Mouse (Mus musculus) embryonic facial prominence, embryonic 12.5 days (tissue): ENCODE measurements around the gene Ypel2. TPM values are rescaled to one million over a fixed set of nuclear protein-coding genes. Genes with fewer than 3 reads are reported as not detected.

ENCODE experiments used
- ATAC-seq: fragments of 200-750 bp; cut with Nextera tagmentation; 2 replicates; pipeline ENCODE4 v1.8.0; 2017; ENCODE audit not compliant: insufficient number of reproducible peaks, insufficient read depth, low FRiP score, low TSS enrichment
- H3K27ac ChIP-seq: fragments of 300-500 bp; sonication (generic); 2 replicates; pipeline ENCODE4 v1.5.1; 2016; ENCODE audit warnings: mild to moderate bottlenecking
- H3K27me3 ChIP-seq: fragments of 300-500 bp; sonication (generic); 2 replicates; pipeline ENCODE4 v1.6.1; 2016; ENCODE audit warnings: mild to moderate bottlenecking, moderate library complexity
- H3K36me3 ChIP-seq: fragments of 300-500 bp; sonication (generic); 2 replicates; pipeline ENCODE4 v1.6.1; 2016; ENCODE audit warnings: mild to moderate bottlenecking
- H3K4me1 ChIP-seq: fragments of 300-500 bp; sonication (generic); 2 replicates; pipeline ENCODE4 v1.6.1; 2016
- H3K4me2 ChIP-seq: fragments of 300-500 bp; sonication (generic); replicated peaks from 2 replicates; pipeline ENCODE4 v1.6.1; 2016; ENCODE audit warnings: mild to moderate bottlenecking, moderate library complexity
- H3K4me3 ChIP-seq: fragments of 300-500 bp; sonication (generic); 2 replicates; pipeline ENCODE4 v1.5.1; 2016; ENCODE audit warnings: mild to moderate bottlenecking
- H3K9ac ChIP-seq: fragments of 300-500 bp; sonication (generic); 2 replicates; pipeline ENCODE4 v1.6.1; 2016; ENCODE audit warnings: mild to moderate bottlenecking, moderate library complexity
- H3K9me3 ChIP-seq: fragments of 300-500 bp; sonication (generic); 2 replicates; pipeline ENCODE4 v1.6.1; 2016; ENCODE audit warnings: mild to moderate bottlenecking, moderate library complexity
- WGBS: fragments of 180-500 bp; shearing (Covaris S2); methylation state at CpG from one replicate; pipeline ENCODE4 v1.1.7; 2016; 5-methylcytosine and 5-hydroxymethylcytosine counted together
- polyA plus RNA-seq: library from polyadenylated mRNA; unstranded; fragments of >200 nt; fragmentation: Nextera tagmentation; extraction: Ambion mirVana; gene quantifications from 2 replicates; pipeline ENCODE4 v1.2.1, GENCODE M21; 2016

Gene Ypel2
- polyA plus RNA-seq, 1 experiment from 2014 or later: 11.6 TPM

DNA sequence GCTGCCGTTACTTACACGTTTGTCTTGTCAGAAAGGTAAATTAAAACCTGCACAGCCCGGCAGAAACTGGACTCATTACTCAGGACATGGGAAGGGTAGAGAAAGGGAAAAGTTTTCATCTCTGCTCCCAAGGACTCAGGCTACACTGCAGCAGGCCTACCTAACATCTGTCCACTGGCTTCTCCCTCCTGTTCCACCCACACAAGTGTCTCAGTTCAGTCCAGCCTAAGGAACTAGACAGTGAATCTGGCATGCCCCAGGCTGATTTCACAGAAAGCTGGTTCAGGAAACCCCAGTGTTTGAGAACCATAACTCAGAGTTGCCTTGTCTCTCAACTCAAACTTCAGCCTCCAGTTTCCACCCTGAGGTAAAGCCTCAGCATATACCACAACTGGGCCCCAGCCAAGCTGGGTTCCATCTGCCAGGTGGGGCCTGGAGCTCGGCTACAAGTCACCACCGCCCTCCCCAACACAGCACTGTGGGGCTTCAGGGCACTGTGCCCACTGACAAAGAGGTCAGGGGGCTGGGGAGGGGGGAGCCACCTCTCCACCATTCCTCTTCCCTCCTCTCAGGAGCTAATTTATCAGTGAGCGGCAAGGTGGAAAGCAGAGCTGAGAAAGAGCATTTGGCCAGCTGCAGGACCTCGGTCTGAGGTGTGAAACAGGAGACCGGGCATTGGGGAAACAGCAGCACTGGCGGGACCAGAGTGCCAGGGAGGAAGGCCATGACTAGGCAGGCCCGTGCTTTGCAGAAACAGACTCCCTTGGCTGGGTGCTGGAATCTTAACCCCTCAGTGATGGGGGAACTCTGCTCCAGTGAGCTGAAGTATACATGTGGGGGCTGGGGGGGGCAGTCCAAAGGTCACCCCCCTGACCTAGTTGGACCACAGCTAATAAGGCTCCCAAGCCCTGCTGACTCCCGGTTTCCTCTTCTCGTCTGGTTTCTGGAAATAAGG is 34.5 kb downstream of the Ypel2 start:
- H3K27ac ChIP-seq: peak overlapping the region; percentile 72
- H3K4me3 ChIP-seq: no peak overlapping the region
- H3K4me1 ChIP-seq: peaks cover 49% of the 10 kb centered on the region
- H3K36me3 ChIP-seq: 0 out of 2 replicates have a peak, but pooled peaks cover 4% of the 10 kb centered on the region
- no peak for ATAC-seq
- H3K9me3 ChIP-seq: no peaks in the 10 kb centered on the region
- no peak overlapping the region for H3K9ac ChIP-seq
- H3K4me2 ChIP-seq: no peak overlapping the region
- H3K27me3 ChIP-seq: no peaks in the 10 kb centered on the region
- 32% methylated on average over 12 of the region's 12 CpGs for WGBS

DNA sequence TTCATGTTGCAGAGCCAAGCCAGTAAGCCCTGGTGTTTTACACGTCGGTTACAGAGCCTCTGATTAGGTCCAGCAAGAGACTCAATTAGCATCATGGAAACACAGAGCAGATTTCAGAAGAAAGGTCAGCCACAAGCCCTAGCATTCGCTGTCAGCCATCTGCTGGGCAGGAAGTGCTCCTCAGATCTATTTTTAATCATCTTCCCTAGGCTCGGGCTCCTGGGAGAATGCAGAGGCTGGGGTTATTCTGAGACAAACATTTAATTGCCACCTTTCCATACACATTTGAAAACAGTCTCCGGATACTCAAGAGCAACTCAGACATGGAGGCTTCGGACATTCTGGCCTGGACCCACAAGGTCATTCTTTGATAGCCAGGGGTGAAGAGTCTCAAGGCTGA is 35.3 kb downstream of the Ypel2 start:
- 35% methylated on average over 6 of the region's 6 CpGs for WGBS
- Histone ChIP-seq H3K36me3 (0 out of 2 replicates have a peak, but pooled peaks cover 4% of the 10 kb centered on the region), H3K4me2 (no peak overlapping the region), H3K4me3 (no peak overlapping the region), H3K27me3 (no peaks in the 10 kb centered on the region), H3K27ac (0 out of 2 replicates have a peak overlapping the region, but pooled peaks have one; percentile 72), H3K9me3 (no peaks in the 10 kb centered on the region), H3K9ac (no peak overlapping the region), H3K4me1 (peaks cover 49% of the 10 kb centered on the region)
- no peak for ATAC-seq

DNA sequence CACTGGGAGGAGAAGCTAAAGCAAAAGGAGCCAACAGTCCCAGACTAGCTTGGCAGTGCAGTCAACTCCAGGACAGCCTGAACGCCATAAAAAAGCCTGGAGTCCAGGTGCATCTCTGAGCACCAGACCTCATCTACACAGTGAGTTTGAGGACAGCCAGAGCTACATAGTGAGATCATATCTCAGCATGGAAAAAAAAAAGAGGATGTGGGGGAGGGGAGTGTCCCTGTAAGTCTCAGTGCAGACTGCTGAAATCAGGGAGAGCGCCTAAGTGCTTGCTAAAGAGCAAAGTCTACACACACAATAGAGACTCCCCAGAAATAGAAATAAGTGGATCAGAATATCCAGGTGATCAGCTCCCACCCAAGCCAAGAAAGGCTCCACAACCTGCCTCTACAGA is 37.1 kb downstream of the Ypel2 start:
- 59% methylated on average over 2 of the region's 2 CpGs for WGBS
- peaks cover 42% of the 10 kb centered on the region for H3K4me1 ChIP-seq

DNA sequence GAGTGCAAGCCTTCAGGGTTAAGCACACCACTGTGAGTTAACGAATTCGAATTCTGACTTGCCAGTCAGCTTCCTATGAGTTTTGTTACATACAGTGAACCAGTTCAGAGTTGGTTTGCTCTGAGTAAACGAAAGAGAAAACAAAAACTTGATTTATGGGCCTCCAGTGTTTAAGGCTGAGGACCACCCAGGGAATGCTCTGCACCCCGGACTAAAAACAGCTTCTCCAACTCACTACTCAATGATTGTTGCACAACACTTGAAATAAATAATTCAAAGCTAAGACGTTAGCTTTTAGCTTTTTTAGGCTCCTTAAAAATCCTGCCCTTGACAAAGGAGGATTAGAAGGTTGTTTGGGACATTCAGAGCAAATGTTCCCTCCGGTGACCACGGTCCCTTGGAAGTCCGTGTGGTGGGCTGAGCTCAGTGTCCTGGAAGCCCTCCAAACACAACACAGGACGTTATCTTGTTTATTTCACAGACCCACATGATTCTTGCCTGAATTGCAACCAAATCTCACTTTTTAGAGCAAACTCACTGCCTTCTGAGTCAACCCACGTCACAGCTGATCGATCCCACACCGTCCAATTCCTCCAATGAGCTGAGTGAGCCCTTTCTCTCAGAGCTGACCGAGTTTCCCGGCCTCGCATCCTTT is 38.8 kb downstream of the Ypel2 start:
- Histone ChIP-seq H3K4me3 (no peak overlapping the region), H3K9me3 (no peaks in the 10 kb centered on the region), H3K36me3 (no peaks in the 10 kb centered on the region), H3K27me3 (no peaks in the 10 kb centered on the region), H3K4me1 (peaks cover 33% of the 10 kb centered on the region), H3K9ac (no peak overlapping the region), H3K4me2 (no peak overlapping the region), H3K27ac (no peak overlapping the region)
- no peak for ATAC-seq
- 77% methylated on average over 15 of the region's 15 CpGs for WGBS

More for the DNA sequence above, 37.1 kb downstream of the Ypel2 start:
- no peak overlapping the region for H3K4me2 ChIP-seq
- H3K9me3 ChIP-seq: no peaks in the 10 kb centered on the region
- no peaks in the 10 kb centered on the region for H3K36me3 ChIP-seq
- H3K9ac ChIP-seq: no peak overlapping the region
- ATAC-seq: no peak
- no peak overlapping the region for H3K4me3 ChIP-seq
- H3K27me3 ChIP-seq: no peaks in the 10 kb centered on the region
- H3K27ac ChIP-seq: 0 out of 2 replicates have a peak overlapping the region, but pooled peaks have one; percentile 38

DNA sequence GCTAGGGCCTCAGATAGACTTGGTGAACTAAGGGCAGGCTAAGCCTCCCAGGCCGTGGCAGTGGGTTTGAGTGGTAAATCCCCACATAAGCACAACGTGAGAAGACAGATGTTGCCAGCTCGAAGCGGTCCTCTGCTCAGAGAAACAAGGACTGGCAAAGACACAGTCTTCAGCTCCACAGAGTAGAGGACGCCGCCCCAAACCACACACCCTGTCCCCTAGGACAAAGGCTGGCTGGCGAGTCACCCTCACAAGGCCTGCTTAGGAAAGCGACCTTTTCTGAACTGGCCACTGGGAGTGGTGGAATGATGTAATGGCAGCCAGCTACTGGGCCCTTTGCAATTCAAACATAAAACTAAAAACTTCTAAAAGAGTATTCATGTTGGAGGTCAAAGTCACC is 40.4 kb downstream of the Ypel2 start:
- Histone ChIP-seq H3K27me3 (no peaks in the 10 kb centered on the region), H3K4me2 (no peak overlapping the region), H3K9me3 (no peaks in the 10 kb centered on the region), H3K9ac (no peak overlapping the region), H3K27ac (no peak overlapping the region; the same call in 1 of the 2 replicates), H3K4me1 (peaks cover 19% of the 10 kb centered on the region), H3K4me3 (no peak overlapping the region), H3K36me3 (0 out of 2 replicates have a peak, but pooled peaks cover 3% of the 10 kb centered on the region)
- no peak for ATAC-seq
- 79% methylated on average over 8 of the region's 8 CpGs for WGBS

DNA sequence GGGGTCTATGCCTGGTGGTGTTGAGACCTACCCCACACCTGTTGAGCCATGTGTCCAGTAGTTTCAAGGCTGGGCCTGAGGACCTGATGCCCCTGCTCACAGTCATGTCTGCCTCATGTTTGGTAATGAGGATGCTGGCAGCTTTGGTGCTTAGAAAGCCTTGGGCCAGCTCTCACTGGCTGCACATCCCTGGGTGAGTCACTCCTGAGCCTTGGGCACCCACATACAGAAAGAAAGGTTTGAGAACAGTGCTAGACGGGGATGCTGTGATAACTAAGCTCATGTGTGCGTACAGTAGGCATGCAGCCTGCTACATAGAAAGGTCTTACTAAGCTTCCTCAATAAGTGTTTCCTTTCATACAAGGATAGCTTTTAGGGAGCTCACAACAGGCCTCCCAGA is 40.8 kb downstream of the Ypel2 start:
- Histone ChIP-seq H3K9ac (no peak overlapping the region), H3K4me1 (peaks cover 14% of the 10 kb centered on the region), H3K4me2 (no peak overlapping the region), H3K9me3 (no peaks in the 10 kb centered on the region), H3K36me3 (0 out of 2 replicates have a peak, but pooled peaks cover 3% of the 10 kb centered on the region), H3K27me3 (no peaks in the 10 kb centered on the region), H3K27ac (no peak overlapping the region; the same call in 1 of the 2 replicates), H3K4me3 (no peak overlapping the region)
- ATAC-seq: no peak
- WGBS: 91% methylated on average over 2 of the region's 2 CpGs

DNA sequence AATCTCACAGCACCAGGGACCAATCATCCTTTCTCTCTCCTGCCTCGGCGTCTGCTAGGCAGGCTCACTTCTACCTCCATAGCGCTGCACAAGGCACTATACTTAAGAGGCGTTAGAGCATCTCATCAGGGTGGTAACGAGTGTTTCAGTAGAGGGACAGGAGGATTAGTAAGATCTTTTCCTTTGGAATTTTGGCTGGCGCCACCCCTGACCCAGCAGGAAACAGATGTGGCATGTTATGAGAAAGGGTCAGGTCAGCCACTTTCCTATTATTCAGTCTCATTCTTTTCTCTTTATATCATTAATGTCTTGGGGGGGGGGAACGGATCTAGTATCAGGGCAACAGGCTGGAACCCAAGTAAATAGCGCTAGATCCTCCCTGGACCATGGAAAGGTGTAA is 41.8 kb downstream of the Ypel2 start:
- no peak for ATAC-seq
- no peaks in the 10 kb centered on the region for H3K9me3 ChIP-seq
- 0 out of 2 replicates have a peak, but pooled peaks cover 3% of the 10 kb centered on the region for H3K36me3 ChIP-seq
- H3K4me3 ChIP-seq: no peak overlapping the region
- no peak overlapping the region for H3K27ac ChIP-seq
- peaks cover 13% of the 10 kb centered on the region; the same call in 1 of the 2 replicates for H3K4me1 ChIP-seq
- H3K9ac ChIP-seq: no peak overlapping the region
- no peaks in the 10 kb centered on the region for H3K27me3 ChIP-seq
- WGBS: 53% methylated on average over 8 of the region's 8 CpGs
- H3K4me2 ChIP-seq: no peak overlapping the region

DNA sequence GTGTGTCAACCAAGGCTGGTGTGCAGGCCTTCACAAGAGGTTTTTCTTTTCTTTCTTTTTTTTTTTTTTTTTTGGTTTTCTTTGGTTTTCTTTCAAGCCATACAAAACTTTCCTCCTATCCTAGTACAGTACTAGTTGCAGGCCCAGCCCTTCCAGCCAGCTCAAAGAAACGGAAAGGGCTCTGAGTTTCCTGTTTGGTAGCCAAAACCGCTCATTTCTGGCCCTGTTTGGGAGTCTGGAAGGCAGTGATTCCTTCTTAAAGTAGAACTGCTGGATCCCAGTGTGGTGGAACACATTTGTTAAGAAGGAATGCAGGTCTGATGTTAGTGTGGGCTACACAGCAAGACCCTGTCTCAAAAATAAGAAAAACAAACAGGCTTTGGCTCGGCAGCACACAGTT is 43.0 kb downstream of the Ypel2 start:
- no peaks in the 10 kb centered on the region for H3K27me3 ChIP-seq
- 60% methylated on average over 3 of the region's 3 CpGs for WGBS
- no peak overlapping the region for H3K27ac ChIP-seq
- ATAC-seq: no peak
- H3K4me2 ChIP-seq: no peak overlapping the region
- H3K9me3 ChIP-seq: no peaks in the 10 kb centered on the region
- peaks cover 11% of the 10 kb centered on the region; the same call in 1 of the 2 replicates for H3K4me1 ChIP-seq
- 0 out of 2 replicates have a peak, but pooled peaks cover 3% of the 10 kb centered on the region for H3K36me3 ChIP-seq
- no peak overlapping the region for H3K9ac ChIP-seq
- no peak overlapping the region for H3K4me3 ChIP-seq

DNA sequence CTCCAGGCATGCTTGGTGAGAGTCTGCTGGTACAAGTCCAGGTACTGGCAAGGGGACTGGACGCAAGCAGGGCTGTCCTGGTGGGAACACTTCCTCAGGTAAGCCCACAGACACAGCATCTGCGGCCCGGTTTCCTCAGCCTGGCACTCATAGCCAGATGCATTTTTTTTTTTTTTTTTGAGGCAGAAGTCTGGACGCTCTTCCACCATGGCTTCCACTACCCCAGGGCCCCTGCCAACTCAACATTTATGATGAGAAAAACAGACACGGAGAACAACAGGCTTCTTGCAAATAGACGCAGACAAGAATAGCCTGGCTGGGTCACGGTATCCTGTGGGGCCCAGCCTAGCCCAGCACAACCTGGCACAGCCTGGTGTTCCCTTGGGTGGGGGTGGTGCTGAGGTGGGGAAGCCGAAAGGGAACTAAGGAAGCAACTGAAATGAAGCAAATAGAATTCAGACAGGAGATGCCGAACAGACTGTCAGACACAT is 43.5 kb downstream of the Ypel2 start:
- Histone ChIP-seq H3K4me3 (no peak overlapping the region), H3K4me2 (no peak overlapping the region), H3K4me1 (peaks cover 11% of the 10 kb centered on the region; the same call in 1 of the 2 replicates), H3K27ac (no peak overlapping the region), H3K9me3 (no peaks in the 10 kb centered on the region), H3K9ac (no peak overlapping the region), H3K36me3 (0 out of 2 replicates have a peak, but pooled peaks cover 3% of the 10 kb centered on the region), H3K27me3 (no peaks in the 10 kb centered on the region)
- WGBS: 81% methylated on average over 9 of the region's 9 CpGs
- no peak for ATAC-seq

DNA sequence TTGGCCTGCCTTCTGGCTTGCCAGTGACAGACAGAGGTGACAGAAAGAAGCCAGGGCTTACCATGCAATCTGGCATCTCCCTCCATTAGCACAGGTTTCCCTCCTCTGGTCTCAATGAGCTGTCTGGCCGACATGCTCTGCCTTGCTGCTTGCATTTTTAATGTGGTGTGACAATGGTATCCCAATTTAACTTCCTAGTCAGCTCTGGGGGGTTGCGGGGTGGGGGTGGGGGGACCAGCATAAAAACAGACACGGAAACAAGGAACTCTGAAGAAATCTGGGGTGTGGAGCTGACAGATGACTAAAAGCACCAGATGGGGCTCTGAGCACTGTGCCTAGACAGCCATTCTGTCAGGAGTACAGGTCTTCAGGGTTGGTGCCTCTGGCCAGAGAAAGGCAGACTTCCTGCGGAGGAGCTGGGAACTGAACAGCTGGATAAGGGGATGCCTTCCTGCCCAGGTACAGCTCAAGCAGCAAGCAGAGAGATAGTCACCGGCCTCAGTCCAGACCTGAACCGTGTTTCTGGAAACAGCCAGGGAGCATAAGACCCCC is 46.8 kb downstream of the Ypel2 start:
- H3K9me3 ChIP-seq: no peaks in the 10 kb centered on the region
- H3K27ac ChIP-seq: no peak overlapping the region
- H3K4me2 ChIP-seq: no peak overlapping the region
- no peaks in the 10 kb centered on the region for H3K27me3 ChIP-seq
- no peak for ATAC-seq
- peaks cover 8% of the 10 kb centered on the region; the same call in 1 of the 2 replicates for H3K36me3 ChIP-seq
- no peak overlapping the region for H3K9ac ChIP-seq
- WGBS: 44% methylated on average over 6 of the region's 6 CpGs
- no peak overlapping the region for H3K4me3 ChIP-seq
- H3K4me1 ChIP-seq: peaks cover 11% of the 10 kb centered on the region; the same call in 1 of the 2 replicates

DNA sequence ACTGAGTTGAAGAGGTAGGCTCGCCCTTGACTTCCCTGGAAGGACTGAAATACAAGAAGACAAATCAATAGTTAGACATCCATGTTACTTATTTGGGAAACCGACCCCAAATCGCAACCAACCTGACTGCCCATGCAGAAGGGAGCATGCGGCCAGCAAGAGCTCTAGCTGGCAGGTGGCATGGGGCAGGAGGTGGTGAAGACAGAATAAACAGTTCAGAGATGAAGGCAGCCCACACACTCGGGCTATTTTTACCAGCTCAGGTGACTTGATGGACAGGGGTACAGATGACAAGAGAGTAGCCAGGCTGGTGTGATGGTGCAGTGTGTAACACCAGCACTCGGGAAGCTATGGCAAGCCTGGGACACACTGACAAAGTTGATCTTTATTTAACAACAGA is 47.6 kb downstream of the Ypel2 start:
- H3K36me3 ChIP-seq: peaks cover 8% of the 10 kb centered on the region; the same call in 1 of the 2 replicates
- H3K9me3 ChIP-seq: no peaks in the 10 kb centered on the region
- H3K9ac ChIP-seq: no peak overlapping the region
- 85% methylated on average over 6 of the region's 6 CpGs for WGBS
- no peak overlapping the region for H3K4me3 ChIP-seq
- no peak overlapping the region for H3K4me2 ChIP-seq
- no peak for ATAC-seq
- H3K27ac ChIP-seq: no peak overlapping the region
- no peaks in the 10 kb centered on the region for H3K27me3 ChIP-seq
- peaks cover 11% of the 10 kb centered on the region; the same call in 1 of the 2 replicates for H3K4me1 ChIP-seq
